Mouse (Mus musculus) kidney, postnatal 0 days (tissue): ENCODE measurements around the gene Foxp2. TPM values are rescaled to one million over a fixed set of nuclear protein-coding genes. Genes with fewer than 3 reads are reported as not detected.
A peak's percentile ranks its signal among the peaks of the same experiment; 100 is the strongest.

Source experiments
- ATAC-seq: fragments of 200-750 bp; cut with Nextera tagmentation; replicated peaks from 2 replicates; pipeline ENCODE4 v1.8.0; 2017; ENCODE audit warnings: low read depth, moderate number of reproducible peaks, moderate TSS enrichment, moderate library complexity; ENCODE audit not compliant: low FRiP score
- DNase-seq: peaks from one replicate; pipeline ENCODE4 v3.0.0-alpha.2; 2016; ENCODE audit warnings: low spot score
- H3K27ac ChIP-seq: fragments of 300-500 bp; sonication (generic); 2 replicates; pipeline ENCODE4 v1.5.1; 2014; ENCODE audit warnings: mild to moderate bottlenecking
- H3K27me3 ChIP-seq: fragments of 300-500 bp; sonication (generic); 2 replicates; pipeline ENCODE4 v1.6.1; 2014; ENCODE audit warnings: low read length, mixed read lengths; ENCODE audit not compliant: insufficient read depth
- H3K36me3 ChIP-seq: fragments of 300-500 bp; sonication (generic); 2 replicates; pipeline ENCODE4 v1.6.1; 2014; ENCODE audit warnings: low read length, mixed read lengths; ENCODE audit not compliant: insufficient read depth
- H3K4me1 ChIP-seq: fragments of 300-500 bp; sonication (generic); replicated peaks from 2 replicates; pipeline ENCODE4 v1.6.1; 2014; ENCODE audit warnings: antibody characterized with exemption, low read length, mixed read lengths; ENCODE audit not compliant: insufficient read depth
- H3K4me2 ChIP-seq: fragments of 300-500 bp; sonication (generic); 2 replicates; pipeline ENCODE4 v1.6.1; 2014; ENCODE audit warnings: mild to moderate bottlenecking, low read length, moderate library complexity, mixed read lengths
- H3K4me3 ChIP-seq: fragments of 300-500 bp; sonication (generic); replicated peaks from 2 replicates; pipeline ENCODE4 v1.5.1; 2014; ENCODE audit warnings: low read depth, low read length
- H3K9ac ChIP-seq: fragments of 300-500 bp; sonication (generic); 2 replicates; pipeline ENCODE4 v1.6.1; 2014; ENCODE audit warnings: low read depth, low read length
- H3K9me3 ChIP-seq: fragments of 300-500 bp; sonication (generic); replicated peaks from 2 replicates; pipeline ENCODE4 v1.6.1; 2016; ENCODE audit warnings: low read length, inconsistent platforms, mixed read lengths
- CTCF ChIP-seq: IDR thresholded peaks from 2 replicates; pipeline ENCODE4 v1.5.1; 2016; ENCODE audit warnings: antibody characterized with exemption, low read depth, mild to moderate bottlenecking, moderate library complexity
- WGBS: fragments of 180-500 bp; shearing (Covaris S2); extraction: QIAGEN DNeasy Blood & Tissue Kit; methylation state at CpG from one replicate; pipeline ENCODE4 v1.1.7; 2014; 5-methylcytosine and 5-hydroxymethylcytosine counted together
- polyA plus RNA-seq: library from polyadenylated mRNA; unstranded; fragments of >200 nt; fragmentation: Nextera tagmentation; extraction: Ambion mirVana; gene quantifications from 2 replicates; pipeline ENCODE4 v1.2.1, GENCODE M21; 2015

The Foxp2 gene
- polyA plus RNA-seq, 1 experiment from 2014 or later: 2.5 TPM

GRCm38 (mm10) chr6:15396462-15396861, 495.3 kb downstream of the Foxp2 start:
- WGBS: 61% methylated on average over 6 of the region's 6 CpGs
- DNase-seq: no peak
- no peak for TF ChIP-seq CTCF
- Histone ChIP-seq H3K4me1 (no peaks in the 10 kb centered on the region), H3K9ac (no peak overlapping the region), H3K4me3 (no peak overlapping the region), H3K27me3 (no peaks in the 10 kb centered on the region), H3K36me3 (no peaks in the 10 kb centered on the region), H3K27ac (no peak overlapping the region), H3K4me2 (no peak overlapping the region), H3K9me3 (no peaks in the 10 kb centered on the region)
- ATAC-seq: no peak

GRCm38 (mm10) chr6:15397485-15397884, 496.3 kb downstream of the Foxp2 start:
- H3K4me1 ChIP-seq: no peaks in the 10 kb centered on the region
- no peak for TF ChIP-seq CTCF
- H3K9ac ChIP-seq: no peak overlapping the region
- H3K36me3 ChIP-seq: no peaks in the 10 kb centered on the region
- no peak overlapping the region for H3K4me3 ChIP-seq
- no peaks in the 10 kb centered on the region for H3K27me3 ChIP-seq
- no peak overlapping the region for H3K27ac ChIP-seq
- H3K9me3 ChIP-seq: no peaks in the 10 kb centered on the region
- no peak overlapping the region for H3K4me2 ChIP-seq
- 67% methylated on average over 5 of the region's 5 CpGs for WGBS
- ATAC-seq (no peak), DNase-seq (no peak)

GRCm38 (mm10) chr6:15401138-15401537, 500.0 kb downstream of the Foxp2 start:
- Histone ChIP-seq H3K36me3 (no peaks in the 10 kb centered on the region), H3K4me1 (no peaks in the 10 kb centered on the region), H3K4me2 (no peak overlapping the region), H3K4me3 (no peak overlapping the region), H3K9ac (no peak overlapping the region), H3K9me3 (no peaks in the 10 kb centered on the region), H3K27me3 (no peaks in the 10 kb centered on the region), H3K27ac (no peak overlapping the region)
- WGBS: 91% methylated on average over 3 of the region's 3 CpGs
- TF ChIP-seq CTCF: no peak
- DNase-seq (no peak), ATAC-seq (no peak)

GRCm38 (mm10) chr6:15402026-15402425, 500.9 kb downstream of the Foxp2 start:
- Histone ChIP-seq H3K4me1 (no peaks in the 10 kb centered on the region), H3K36me3 (no peaks in the 10 kb centered on the region), H3K27me3 (no peaks in the 10 kb centered on the region), H3K9me3 (no peaks in the 10 kb centered on the region), H3K9ac (no peak overlapping the region), H3K27ac (no peak overlapping the region), H3K4me2 (no peak overlapping the region), H3K4me3 (no peak overlapping the region)
- no peak for TF ChIP-seq CTCF
- ATAC-seq (no peak), DNase-seq (no peak)
- 62% methylated on average over 4 of the region's 4 CpGs for WGBS

- Histone ChIP-seq H3K9ac (no peak overlapping the region), H3K4me2 (no peak overlapping the region), H3K9me3 (no peaks in the 10 kb centered on the region), H3K27ac (no peak overlapping the region), H3K27me3 (no peaks in the 10 kb centered on the region), H3K36me3 (no peaks in the 10 kb centered on the region), H3K4me1 (no peaks in the 10 kb centered on the region), H3K4me3 (no peak overlapping the region)
- WGBS: 54% methylated on average over 4 of the region's 4 CpGs
- peak; percentile 51 for TF ChIP-seq CTCF
- peak; percentile 6 for DNase-seq
- ATAC-seq: no peak
Measured at GRCm38 (mm10) chr6:15415099-15415498, 514.0 kb downstream of the Foxp2 start.

- H3K4me2 ChIP-seq: no peak overlapping the region
- no peak for ATAC-seq
- no peak overlapping the region for H3K4me3 ChIP-seq
- WGBS: 80% methylated on average over 2 of the region's 2 CpGs
- H3K27ac ChIP-seq: no peak overlapping the region
- no peaks in the 10 kb centered on the region for H3K4me1 ChIP-seq
- H3K27me3 ChIP-seq: no peaks in the 10 kb centered on the region
- DNase-seq: no peak
- H3K36me3 ChIP-seq: no peaks in the 10 kb centered on the region
- no peak for TF ChIP-seq CTCF
- no peaks in the 10 kb centered on the region for H3K9me3 ChIP-seq
- no peak overlapping the region for H3K9ac ChIP-seq
Measured at GRCm38 (mm10) chr6:15459701-15460100, 558.6 kb downstream of the Foxp2 start.

GRCm38 (mm10) chr6:15463390-15463789, 562.2 kb downstream of the Foxp2 start:
- no peak overlapping the region for H3K27ac ChIP-seq
- no peak overlapping the region for H3K4me3 ChIP-seq
- DNase-seq (no peak), ATAC-seq (no peak)
- H3K27me3 ChIP-seq: no peaks in the 10 kb centered on the region
- no peak overlapping the region for H3K9ac ChIP-seq
- WGBS: 86% methylated on average over 2 of the region's 2 CpGs
- no peak overlapping the region for H3K4me2 ChIP-seq
- no peaks in the 10 kb centered on the region for H3K9me3 ChIP-seq
- no peaks in the 10 kb centered on the region for H3K4me1 ChIP-seq
- no peaks in the 10 kb centered on the region for H3K36me3 ChIP-seq
- no peak for TF ChIP-seq CTCF
